Mouse (Mus musculus) gastrocnemius, adult 8-10 months (tissue): ENCODE results near the gene Naaa. TPM values are rescaled to one million over a fixed set of nuclear protein-coding genes. Genes with fewer than 3 reads are reported as not detected.

ENCODE experiments used
- DNase-seq, 2 experiments: peaks; one replicate each; pipeline ENCODE4 v3.0.0; 2022; ENCODE audit warnings: low spot score in 2 of 2
- total RNA-seq, 4 experiments: library from RNA; stranded (reverse); gene quantifications; 2 replicates each; pipeline ENCODE4 v1.2.4; 2022

Gene Naaa
- 1 to 10 TPM; 4.7 to 6.2 (median 5.6) TPM for total RNA-seq

DNA sequence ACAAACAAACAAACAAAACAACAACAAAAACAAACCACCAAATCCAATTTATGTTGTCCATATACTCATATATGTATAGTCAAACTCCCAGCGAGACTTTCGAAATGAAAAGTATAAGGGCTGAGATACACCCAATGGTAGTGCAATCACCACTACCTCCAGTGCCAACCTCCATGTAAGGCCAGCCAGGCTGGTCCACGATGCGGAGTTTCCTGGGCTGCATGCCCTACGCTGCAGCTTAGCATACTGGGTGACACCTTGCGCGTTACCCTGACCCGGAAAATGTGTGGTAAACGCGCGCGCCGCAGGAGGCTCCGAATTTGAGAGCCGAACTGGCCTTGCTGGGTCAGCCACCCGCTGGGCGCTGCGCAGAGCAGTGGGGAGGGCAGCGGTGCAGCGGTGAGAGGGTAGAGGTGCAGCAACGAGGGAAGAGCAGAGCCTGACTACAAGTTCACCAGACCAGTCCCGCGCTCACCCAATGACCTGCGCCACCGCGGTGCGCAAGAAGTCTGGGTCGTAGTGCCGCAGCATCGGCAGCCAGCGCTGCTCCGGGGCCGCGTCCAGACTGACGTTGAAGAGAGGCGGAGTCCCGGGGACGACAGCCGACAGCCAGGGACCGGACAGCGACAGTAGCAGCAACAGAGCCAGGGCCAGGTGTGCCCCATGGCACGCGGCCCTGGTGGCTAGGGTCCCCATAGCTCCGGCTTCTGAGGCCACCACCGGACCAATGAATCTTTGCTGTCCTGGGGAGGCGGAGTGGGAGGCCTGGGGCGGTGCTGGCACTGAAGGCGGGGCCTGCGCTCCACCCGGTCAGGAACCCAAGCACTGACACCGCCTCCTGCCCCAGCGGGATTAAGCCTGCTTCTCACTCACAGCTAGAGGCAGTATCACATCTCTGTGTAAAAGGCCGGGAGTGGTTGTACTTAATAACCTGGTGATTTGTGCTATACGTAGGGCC lies at the start of gene Naaa:
Gene Naaa, minus strand, starts transcription at position 734 of the 958 bp plus-strand sequence.
- DNase-seq = peak; percentile 89 to 90

DNA sequence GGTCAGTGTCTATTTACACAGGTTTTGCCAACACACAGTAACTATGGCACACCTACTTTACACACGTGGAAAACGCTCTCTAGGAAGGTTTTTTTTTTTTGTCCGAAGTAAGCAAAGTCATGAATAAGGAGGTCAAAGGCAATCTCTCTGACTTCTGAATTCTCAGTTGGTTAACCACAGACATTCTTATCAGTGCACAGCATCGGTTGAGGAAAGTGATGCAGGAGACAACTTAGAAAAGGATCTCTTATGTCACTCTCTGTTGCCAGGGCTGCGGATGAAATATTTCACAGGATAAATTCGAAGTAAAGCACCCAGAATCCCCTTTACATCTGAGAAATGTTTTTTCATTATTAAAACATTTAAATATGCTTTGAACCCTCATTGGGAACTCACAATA lies 49.4 kb upstream of the Naaa start:
- DNase-seq = no peak

DNA sequence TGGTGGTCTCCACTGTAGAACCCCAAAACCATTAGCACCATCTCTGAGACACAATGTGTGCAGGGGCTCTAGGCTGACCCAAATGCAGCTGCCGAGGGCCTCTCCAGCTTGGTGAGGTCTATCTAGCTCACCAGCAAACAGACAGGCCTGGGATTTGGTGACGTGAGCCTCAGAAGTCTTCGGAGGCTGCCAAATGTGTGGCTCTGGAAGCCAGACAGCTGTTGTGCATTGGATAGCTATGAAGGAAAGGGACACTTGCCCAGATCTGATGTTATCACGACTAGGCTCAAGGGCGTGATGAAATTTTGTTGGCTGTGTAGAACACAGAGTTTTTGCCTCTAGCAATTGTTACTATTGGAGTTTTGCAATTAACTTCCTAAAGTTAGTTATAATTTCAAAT lies 45.3 kb upstream of the Naaa start:
- peak; percentile 63 to 81 for DNase-seq

DNA sequence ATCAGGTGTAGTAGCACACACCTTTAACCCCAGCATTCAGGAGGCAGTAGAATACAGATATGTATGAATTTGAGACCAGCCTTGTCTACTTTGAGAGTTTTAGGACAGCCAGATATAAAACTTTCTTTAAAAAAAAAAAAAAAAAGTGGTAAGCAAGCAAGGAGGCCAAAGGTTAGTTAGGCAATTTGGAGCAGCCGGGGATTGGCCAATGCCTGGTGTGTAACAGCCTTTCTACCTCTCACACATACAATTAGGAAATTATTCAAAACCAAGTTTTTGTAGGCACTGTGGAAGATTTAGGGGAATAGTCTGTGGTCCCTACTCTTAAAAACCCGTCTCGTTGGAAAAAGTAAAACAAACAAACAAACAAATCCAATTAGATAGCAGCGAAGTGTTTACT lies 44.6 kb upstream of the Naaa start:
- no peak for DNase-seq

DNA sequence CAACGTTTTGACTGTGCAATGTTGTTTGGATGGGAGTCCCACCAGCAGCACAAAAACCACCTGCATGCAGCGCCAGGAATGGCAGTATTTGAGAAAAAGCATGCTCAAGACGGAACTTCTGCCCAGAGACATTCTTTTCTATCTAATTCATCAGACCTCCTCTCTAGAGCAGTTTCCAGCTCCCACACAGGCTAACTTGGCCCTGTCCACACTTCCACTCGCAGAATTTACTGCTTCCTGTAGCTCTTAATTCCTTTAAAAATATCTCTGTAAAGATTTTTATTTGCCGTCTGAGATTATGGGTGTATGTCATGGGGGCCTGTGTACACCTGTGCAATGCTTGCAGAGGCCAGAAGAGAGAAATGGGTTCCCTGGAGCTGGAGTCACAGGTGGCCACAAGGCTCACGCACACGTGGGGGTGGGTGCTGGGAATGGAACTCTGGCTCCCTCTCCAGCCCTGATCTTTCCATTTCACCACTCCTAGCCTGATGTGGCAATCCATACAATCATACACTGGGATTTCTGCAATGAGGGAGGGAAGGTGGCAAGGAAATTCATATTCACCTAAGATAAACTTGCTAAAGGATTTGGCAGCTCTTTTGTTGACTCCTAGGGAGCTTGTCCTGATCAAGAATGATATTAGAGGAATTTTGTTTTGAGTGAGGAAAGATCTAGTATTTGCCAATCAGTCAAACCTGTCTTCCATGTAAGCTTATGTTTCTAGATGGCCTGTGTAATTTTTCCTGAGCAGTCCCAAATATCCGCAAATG lies 43.8 kb upstream of the Naaa start:
- DNase-seq = no peak

DNA sequence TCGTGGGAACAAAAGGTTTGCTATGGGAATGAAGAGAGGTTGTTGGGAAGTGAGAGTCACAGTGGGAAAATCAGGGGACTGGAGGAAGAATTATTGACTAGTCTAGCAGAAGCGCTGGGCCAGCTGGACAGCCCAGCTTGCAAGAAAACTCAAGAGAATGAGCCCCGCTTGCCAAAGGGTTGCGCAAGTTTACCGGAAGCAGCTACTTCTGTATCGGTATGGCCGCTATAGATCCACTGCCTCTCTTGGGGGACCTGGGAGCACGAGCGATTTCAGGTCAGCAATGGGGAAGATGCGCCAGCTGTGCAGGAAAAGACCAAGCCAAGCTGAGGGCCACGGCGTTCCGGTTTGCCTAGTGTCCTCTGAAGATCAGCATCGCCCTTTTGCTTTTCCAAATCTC lies 40.6 kb upstream of the Naaa start:
- peak in 1 of 2 experiments; percentile 33 for DNase-seq

DNA sequence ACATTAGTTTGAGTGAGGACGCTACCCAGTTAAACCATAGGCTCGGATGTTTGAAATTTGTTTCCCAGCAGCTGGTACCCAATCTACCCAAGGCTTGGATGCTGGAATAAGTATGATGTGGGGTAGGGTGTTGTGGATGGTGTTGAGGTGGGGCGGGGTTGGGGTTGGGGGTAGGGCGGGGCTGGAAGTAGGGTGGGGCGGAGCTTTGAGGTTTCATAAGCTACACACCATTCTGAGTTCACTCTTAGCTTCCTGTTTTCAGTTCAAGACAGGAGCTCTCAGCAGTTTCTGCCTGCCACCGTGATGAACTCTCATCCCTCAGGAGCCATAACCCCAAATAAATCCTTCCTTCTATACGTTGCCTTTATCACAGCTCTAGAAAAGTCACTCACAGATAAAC lies 40.1 kb upstream of the Naaa start:
- DNase-seq = no peak

DNA sequence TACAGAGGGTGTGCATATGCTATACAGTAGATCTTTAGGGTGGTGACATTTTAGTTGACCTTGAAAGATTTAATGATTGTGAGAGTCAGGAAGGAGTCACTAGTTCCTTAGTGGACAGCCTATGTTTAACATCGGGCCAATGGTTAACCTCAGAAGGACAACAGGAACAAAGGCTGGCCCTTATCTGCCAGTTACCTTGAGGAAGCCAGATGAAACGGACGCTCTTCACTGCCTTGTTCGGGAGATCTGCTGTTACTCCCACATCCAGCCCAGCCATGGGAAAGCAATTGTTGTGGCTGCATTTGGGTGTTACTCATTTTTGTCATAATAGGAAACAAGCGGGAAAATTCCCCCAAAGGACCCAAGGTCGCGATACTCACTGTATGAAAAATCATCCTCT lies 35.8 kb upstream of the Naaa start:
- no peak for DNase-seq

DNA sequence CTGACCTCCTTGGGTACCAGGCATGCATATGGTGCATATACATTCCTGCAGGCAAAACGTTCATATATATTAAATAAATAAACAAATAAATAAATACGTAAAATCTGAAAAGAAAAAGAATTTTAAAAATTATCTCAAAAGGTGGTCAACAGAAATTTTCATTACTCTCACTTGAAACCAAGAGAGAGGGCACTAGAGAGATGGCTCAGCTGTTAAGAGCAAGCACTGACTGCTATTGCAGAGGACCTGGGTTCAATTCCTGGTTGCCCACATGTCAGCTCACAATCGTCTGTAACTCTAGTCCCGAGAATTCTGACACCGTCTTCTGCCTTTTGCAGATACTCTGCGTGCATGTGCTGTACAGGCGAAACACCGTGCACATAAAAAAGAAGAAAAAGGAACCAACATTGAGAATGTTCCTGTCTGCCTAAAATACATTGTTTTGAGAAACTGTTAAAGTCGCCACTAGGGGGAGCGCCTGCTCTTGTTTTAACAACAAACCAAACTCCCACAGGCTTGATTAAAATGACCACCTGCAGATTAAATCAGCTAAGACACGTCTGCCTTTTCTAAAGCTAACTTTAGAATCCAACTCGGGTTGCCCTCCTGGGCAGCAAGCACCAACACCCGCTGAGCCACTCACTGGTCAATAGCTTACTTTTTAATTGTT lies 34.2 kb upstream of the Naaa start:
- peak; percentile 83 to 85 for DNase-seq

DNA sequence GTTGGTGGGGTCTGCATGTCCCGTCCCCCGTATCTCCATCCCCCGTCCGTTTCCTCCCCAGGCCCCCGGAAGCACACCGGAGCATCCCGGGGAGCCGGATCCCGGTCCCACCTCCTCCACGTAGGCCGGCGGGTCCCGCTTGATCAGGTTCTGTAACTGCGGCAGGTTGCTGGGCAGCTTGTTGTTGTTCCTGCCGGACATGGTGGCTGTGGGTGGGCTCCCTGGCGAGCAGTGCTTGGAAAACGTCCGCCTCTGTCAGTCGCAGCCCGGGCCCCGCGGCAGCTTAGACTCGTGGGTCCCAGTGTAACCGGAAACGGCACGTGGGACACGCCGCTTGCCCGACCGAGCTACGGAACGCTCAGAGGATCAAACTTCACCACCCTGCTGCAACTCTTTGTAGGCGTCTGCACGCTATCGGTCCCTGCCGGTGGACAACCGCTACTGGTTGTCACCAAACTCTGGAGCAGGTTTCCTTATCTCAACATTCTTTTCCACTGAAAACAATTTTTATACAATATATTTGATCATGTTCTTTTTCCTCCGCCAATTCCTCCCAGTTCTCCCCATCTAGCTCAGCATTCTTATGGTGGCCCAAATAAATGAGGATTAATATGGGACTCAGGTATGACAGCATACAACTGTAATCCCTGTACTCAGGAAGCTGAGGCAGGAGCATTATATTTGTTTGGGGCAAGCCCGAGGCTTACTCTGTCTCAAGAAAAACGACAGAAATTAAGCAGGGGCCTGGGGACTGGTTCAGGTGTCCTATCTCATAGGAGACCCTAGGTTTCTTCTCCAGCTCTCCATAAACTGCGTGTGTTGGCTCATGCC lies 31.9 kb upstream of the Naaa start, which contains the start of gene Sdad1:
Gene Sdad1, minus strand, starts transcription at position 799 of the 831 bp plus-strand sequence.
- DNase-seq = peak; percentile 88

DNA sequence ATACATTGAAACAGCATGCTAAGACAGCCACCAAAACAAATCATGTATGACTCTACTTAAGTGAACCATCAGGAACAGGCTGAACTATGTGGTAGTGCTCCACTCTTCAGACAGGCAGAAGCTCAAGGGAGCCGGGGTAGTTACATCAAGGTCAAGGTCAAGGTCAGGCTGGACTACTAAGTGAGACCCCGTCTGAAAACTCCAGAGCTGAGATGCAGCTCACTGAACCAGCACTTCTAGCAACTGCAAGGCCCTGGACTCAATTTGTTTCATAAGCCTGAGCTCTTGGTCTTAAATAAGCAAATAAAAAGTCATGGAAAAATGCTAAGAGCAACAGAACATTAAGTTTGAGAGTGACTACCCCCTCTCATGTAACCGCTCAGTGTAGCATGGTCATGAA lies 26.3 kb upstream of the Naaa start:
- no peak for DNase-seq

DNA sequence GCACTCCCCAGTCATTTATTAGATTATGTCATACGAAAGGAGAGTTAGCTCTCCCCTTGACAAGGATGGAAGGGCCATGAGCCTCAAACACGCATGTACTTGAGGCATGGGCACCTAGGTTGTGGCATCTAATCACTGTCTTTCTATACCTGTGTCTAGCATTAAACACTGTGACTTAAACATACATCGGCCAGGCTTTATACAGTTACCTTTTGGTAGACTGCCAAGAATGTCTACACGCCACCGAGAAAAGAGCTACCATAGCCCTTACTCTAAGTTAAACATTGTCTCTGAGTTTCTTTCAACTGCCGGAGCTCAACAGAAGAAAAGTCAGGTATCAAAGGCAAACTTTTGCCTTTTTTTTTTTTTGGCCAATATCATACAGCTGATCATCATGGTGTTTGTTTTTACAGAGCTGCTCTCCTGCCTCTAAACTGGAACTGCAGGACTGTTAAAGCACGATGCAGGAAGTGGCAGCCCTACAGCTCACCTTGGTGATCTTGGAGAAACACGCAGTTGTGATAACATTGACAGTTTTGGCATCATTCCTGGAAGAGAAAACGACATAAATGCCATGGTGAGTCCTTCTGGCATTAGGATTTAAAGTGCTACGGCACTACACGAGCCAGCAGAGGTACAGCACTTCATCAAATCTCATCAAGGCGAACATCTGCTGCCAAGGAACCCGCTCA lies 24.3 kb upstream of the Naaa start:
- no peak for DNase-seq

DNA sequence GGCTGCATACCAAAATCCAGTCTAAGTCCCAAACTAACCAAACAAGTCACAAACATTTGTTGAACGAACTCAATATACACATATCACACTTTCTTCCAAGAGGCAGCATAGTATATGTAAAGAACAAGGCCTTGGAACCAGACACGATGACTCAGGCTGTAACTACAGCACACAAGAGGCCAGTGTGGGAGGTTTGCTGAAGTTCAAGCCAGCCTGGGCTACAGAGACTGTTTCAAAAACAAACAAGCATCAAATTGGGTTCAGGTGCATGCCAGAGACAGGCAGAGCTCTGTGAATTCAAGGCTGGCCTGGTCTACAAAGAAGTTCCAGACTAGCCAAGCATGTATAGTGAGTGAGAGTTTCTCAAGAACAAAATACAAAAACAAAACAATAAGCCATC lies 16.6 kb upstream of the Naaa start:
- no peak for DNase-seq

DNA sequence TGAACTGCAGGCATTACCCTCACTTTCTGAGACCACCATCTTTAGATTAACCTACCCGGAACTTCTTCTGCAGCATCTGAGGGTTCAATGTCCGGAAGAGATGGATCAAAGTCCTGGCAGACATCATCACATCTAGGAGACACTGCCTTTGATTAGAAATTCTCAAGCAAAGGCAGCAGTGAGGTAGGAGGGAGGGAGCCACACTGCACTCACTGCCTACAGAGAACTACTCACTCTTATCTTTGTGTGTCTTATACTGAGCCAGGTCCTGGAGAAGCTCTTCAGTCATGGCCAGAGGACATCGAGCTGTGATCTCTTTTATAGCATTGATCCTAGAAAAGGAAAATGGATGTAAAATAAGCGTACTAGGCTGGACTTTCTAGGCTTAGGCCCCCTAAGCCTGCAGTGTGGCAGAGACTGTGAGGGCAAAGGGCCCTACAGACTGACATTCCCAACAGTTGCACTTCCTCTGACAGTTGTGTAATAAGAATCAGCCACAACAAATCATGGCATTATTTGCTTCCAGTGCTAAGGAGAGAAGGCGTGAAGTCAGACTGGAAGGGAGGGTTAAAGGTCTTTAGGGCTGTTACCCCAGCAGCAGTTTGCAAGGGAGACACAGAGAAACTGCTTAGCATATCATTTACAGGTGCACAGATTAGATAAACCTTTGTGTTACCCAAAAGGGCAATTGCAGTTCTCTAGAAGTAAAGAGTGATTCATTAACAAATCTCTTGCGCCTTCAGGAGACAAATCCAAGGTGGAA lies 13.9 kb upstream of the Naaa start:
- no peak for DNase-seq

DNA sequence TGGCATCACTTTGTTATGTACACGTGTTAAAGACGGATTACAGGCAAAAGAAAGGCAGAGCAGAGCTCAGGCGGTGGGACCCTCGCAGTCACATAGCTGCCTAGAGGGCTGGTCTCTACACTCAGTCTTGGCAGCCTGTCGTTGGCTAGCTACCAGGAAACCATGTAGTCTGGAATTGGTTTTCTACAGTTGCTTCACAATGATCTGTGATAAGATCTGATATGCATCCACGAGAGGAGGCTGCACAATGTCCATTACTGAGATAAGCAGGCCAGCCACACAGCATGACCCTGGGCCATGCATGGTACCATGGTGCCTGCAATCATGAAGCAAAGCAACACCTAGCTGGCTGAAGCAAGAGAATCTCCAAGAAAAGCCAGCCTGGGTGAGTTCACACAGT lies 9.9 kb upstream of the Naaa start:
- DNase-seq = no peak

DNA sequence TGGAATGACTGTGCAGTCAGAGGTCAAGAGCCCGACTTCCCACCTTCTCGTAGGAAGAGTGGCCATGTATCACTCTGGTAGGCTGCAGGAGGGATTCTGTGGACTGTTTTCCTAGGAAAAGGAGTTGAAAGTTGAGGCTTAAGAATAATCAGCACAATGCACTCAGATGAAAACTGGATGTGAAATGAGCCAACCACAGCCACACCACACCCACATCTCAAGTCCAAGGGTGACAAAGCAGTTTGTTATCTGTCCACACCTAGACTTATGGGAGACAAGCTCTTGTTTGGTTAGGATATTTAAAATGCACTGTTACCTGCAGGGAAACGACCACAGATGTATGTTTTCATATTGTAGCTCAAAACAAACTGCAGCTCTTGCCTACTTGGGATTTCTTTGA lies 5.1 kb upstream of the Naaa start:
- DNase-seq = no peak

DNA sequence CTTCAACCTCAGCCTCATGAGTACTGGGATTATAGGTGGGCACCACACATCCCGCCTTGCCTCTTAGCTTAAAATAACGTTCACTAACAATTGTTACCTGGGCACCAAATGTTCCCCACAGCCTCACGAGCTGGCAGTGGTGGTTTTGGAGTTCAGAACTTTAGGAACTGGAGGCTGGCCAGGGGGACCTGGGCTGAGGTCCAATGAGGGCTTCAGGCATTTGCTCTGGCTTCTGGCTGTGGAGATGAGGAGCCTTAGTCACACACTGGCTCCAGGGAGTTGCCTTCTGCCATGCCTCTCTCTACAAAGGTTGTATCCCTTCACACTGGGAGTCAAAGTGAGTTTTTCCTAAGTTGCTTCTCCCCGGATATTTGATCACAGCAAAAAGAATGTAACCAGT lies 4.6 kb upstream of the Naaa start:
- no peak for DNase-seq

DNA sequence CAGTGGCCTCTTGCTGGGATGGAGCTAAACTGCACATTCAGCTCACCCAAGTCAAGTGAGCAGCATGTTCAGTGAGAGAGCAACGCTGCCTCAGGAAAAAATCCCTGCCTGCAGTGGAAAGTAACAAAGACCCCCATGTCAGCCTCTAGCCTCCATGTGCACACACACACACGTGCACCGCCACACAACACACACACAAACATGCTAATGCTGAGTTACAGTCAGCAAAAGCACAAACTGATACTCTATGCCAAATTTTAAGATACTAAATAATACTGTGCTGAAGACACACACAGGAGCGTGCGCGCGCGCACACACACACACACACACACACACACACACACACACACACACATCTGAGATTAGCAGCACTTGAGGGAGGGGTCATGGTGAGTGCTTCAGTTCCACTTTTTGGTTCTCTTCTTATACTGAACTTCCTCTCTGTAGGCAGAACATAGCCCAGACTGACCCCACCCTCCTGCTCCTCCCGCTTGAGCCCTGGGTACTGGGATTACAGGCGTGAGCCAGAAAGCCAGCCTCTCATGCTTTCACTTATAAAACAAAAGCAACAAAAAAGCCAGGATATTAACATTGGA lies 1.1 kb upstream of the Naaa start:
- DNase-seq = no peak

DNA sequence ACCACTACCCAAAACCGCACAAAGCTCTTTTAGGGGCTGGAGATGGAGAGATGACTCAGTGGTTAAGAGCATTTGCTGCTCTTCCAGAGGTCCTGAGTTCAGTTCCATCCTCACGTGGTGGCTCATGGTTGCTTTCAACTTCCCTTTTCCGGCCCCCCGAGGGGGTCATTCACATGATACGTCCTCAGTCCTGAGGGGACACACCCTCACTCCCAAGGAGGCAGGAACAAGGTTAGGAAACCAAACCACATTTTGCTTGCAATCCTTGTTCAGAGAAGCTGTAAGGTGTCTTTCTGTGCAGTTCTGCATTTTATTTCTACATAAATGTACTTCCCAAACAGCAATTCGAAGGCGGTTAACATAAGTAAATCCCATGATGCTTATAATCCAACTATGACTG lies 7.5 kb downstream of the Naaa start:
- DNase-seq = no peak
